Mouse (Mus musculus) megakaryocyte, embryonic 14.5 days (primary cell): ENCODE measurements around the gene Fxr2.

Experiments used
- FLI1 ChIP-seq: IDR thresholded peaks from 2 replicates; pipeline ENCODE4 v1.6.1; 2012; ENCODE audit warnings: low read length, inconsistent platforms, mixed read lengths
- GATA1 ChIP-seq: IDR thresholded peaks from 3 replicates; pipeline ENCODE4 v1.6.1; 2012; ENCODE audit warnings: mixed read lengths, low read length, inconsistent platforms, borderline replicate concordance

DNA sequence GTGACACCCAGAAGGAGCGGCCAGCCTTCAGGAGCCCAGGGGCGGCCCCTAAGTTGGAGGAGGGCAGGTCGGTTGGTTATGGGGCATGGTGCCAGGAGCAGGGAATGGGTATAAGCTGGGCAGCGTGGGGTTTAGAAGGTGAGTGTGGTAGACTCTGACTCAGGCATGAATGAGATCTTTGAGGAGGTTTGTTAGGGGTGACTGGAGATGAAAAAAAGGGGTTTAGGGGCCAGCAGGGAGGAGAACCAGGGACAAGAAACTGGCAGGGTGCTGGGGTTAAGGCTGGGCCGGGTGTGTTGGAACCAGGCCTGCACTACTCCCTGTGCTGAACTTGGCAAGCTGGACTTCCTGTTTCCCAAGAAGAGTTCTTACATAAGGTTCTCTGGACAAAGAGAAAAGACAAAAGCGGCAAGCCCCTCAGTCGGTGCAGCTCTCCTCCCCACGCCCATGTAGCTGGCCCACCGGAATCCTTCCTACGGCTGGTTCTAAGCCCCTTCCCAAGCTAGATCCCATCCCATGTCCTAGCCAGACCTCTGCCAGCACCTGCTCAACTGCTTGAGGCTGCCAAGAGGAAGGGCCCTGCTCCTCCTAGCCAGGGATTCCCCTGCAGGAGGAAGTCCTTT, 52.8 kb downstream of the Fxr2 start, which contains the start of gene Tnfsf13:
- TF ChIP-seq GATA1 (no peak), FLI1 (no peak)
